Mouse (Mus musculus) midbrain, embryonic 10.5 days (tissue): ENCODE data around the gene Ptgs1. TPM values are rescaled to one million over a fixed set of nuclear protein-coding genes. Genes with fewer than 3 reads are reported as not detected.
A peak's percentile ranks its signal among the peaks of the same experiment; 100 is the strongest.

Experiments used
- DNase-seq: peaks from one replicate; pipeline ENCODE4 v3.0.0-alpha.2; 2017; ENCODE audit warnings: low spot score
- H3K27ac ChIP-seq: fragments of 300-500 bp; sonication (generic); replicated peaks from 2 replicates; pipeline ENCODE4 v1.5.1; 2016; ENCODE audit warnings: mild to moderate bottlenecking
- H3K27me3 ChIP-seq: fragments of 300-500 bp; sonication (generic); 2 replicates; pipeline ENCODE4 v1.6.1; 2016; ENCODE audit warnings: low read depth, mild to moderate bottlenecking; ENCODE audit not compliant: poor library complexity, severe bottlenecking
- H3K36me3 ChIP-seq: fragments of 300-500 bp; sonication (generic); 2 replicates; pipeline ENCODE4 v1.6.1; 2016; ENCODE audit warnings: mild to moderate bottlenecking, moderate library complexity
- H3K4me1 ChIP-seq: fragments of 300-500 bp; sonication (generic); 2 replicates; pipeline ENCODE4 v1.6.1; 2016
- H3K4me3 ChIP-seq: fragments of 300-500 bp; sonication (generic); 2 replicates; pipeline ENCODE4 v1.5.1; 2016; ENCODE audit warnings: mild to moderate bottlenecking, moderate library complexity
- H3K9me3 ChIP-seq: fragments of 300-500 bp; sonication (generic); replicated peaks from 2 replicates; pipeline ENCODE4 v1.6.1; 2016; ENCODE audit warnings: mild to moderate bottlenecking
- WGBS: fragments of 180-500 bp; shearing (Covaris S2); methylation state at CpG from one replicate; pipeline ENCODE4 v1.1.7; 2016; 5-methylcytosine and 5-hydroxymethylcytosine counted together
- polyA plus RNA-seq: library from polyadenylated mRNA; unstranded; fragments of >200 nt; fragmentation: Nextera tagmentation; extraction: Ambion mirVana; gene quantifications from 2 replicates; pipeline ENCODE4 v1.2.1, GENCODE M21; 2016

Gene Ptgs1
- polyA plus RNA-seq, 1 experiment from 2014 or later = 4.7 TPM

DNA sequence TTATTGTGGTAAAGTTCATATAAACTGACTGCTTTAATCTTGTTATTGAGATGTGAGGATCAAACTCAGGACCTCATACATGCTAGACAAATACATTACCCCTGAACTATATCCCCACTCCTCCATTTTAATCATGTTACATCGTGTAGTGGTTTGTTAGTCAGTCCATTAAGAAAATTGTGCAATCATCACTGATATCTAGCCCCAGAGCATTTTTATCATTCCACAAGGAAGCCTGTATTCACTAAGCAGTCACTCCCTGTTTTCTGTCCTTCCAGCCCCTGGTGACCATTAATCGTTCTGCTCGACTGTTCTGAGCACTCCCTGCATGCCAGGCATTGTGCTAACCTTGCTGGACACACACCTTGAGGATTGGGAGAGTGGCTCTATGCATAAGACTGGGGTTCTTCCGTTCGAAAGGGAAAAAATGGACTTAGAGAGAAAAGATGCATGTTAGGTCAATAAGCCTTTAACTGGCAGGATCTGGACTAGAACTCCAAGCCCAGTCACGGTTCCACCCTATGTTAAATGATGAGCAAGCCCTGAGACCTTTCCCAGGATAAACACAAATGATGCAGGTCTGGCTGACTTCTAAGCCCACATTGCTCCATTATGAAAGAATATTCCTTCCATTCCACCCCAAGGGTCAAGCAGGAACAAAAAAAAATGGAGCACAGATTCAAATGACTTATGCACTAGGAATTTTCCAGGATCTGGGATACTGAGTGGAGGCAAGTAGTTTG lies 29.7 kb downstream of the Ptgs1 start:
- no peak overlapping the region for H3K27ac ChIP-seq
- H3K9me3 ChIP-seq = no peaks in the 10 kb centered on the region
- no peaks in the 10 kb centered on the region for H3K4me1 ChIP-seq
- H3K4me3 ChIP-seq = no peak overlapping the region
- WGBS = 81% methylated on average over 6 of the region's 6 CpGs
- no peaks in the 10 kb centered on the region for H3K27me3 ChIP-seq
- no peaks in the 10 kb centered on the region for H3K36me3 ChIP-seq
- no peak for DNase-seq

DNA sequence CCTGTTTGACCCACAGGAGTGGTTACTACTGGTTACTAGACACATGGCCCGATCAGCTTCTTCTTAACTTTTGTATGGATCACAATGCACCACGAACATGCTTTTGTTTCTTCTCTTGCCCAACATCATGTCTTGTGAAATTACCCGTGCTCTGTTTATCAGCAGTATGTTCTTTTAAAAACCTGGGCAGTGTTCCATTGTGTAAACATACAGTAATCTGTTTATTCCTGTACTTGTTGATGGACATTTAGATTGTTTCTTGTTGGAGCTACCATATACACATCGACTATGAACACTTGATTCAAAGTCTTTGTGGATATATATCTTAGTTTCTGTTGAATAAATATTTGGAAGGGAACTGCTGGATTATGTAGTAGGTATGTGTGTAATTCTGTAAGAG lies 31.8 kb downstream of the Ptgs1 start:
- no peak for DNase-seq
- H3K4me1 ChIP-seq = no peaks in the 10 kb centered on the region
- WGBS = 88% methylated on average over 4 of the region's 4 CpGs
- H3K27me3 ChIP-seq = no peaks in the 10 kb centered on the region
- H3K4me3 ChIP-seq = no peak overlapping the region
- no peaks in the 10 kb centered on the region for H3K36me3 ChIP-seq
- no peak overlapping the region for H3K27ac ChIP-seq
- no peaks in the 10 kb centered on the region for H3K9me3 ChIP-seq

DNA sequence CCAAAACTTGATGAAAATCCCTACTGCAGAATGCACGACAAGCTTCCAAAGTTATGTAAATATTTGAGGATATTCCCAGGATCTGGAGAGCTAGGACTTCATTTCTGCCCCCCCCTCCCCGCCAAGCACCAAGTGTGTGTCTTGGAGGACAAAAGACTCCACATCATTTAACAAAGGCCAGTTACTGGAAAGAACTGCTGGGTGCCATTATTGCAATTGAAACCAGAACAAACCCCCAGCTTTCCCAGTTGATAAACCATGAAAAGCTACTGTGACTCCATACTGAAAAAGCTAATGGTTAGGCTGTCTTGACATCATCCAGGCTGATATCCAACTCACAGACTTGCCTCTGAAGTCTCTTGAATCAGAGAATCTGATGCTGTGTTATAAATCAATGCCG lies 39.2 kb downstream of the Ptgs1 start:
- H3K27ac ChIP-seq = no peak overlapping the region
- H3K9me3 ChIP-seq = no peaks in the 10 kb centered on the region
- no peaks in the 10 kb centered on the region for H3K36me3 ChIP-seq
- H3K4me3 ChIP-seq = no peak overlapping the region
- no peaks in the 10 kb centered on the region for H3K27me3 ChIP-seq
- peaks cover 5% of the 10 kb centered on the region; the same call in 1 of the 2 replicates for H3K4me1 ChIP-seq
- DNase-seq = no peak
- 75% methylated on average over 3 of the region's 3 CpGs for WGBS

DNA sequence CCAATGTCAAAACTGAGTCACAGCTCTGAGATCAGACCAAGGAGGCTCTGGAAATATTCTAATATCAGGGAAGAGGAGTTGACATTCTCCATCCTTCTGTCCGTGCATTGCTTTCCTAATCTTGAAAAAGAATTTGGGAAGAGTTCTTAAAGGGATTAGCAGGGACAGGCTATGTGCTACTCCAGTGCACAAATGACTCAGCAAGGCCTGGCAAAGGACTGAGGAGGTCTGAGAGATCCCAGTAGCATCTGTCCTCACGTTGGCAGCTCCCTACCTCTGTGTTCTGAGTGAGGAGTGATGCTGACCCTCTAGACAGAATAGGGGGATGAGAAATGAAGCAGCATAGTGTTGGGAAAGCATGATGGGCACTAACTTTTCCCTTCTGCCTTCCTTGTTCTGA lies 40.0 kb downstream of the Ptgs1 start:
- peaks cover 5% of the 10 kb centered on the region; the same call in 1 of the 2 replicates for H3K4me1 ChIP-seq
- 54% methylated on average over 2 of the region's 2 CpGs for WGBS
- H3K27me3 ChIP-seq = no peaks in the 10 kb centered on the region
- no peak for DNase-seq
- H3K36me3 ChIP-seq = no peaks in the 10 kb centered on the region
- no peak overlapping the region for H3K4me3 ChIP-seq
- no peak overlapping the region for H3K27ac ChIP-seq
- H3K9me3 ChIP-seq = no peaks in the 10 kb centered on the region

DNA sequence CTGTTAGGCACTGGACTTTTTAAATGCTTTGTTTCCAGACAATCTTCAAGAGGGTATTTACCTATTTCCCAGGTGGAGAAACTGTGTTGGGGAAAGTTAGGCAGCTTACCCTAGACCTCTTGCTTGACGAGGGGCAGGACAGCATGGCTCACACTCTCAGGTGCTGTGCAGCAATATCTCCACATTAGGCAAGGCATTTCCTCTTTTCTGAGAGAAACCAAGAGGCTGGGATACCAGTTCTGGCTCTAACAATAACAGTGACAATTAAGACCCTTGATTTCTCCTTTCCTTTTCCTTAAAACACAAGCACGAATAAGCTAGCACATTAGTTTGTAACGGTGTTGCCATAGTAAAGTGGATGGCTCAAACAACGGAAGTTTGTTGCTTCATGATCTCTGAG lies 40.9 kb downstream of the Ptgs1 start:
- Histone ChIP-seq H3K36me3 (no peaks in the 10 kb centered on the region), H3K4me1 (peaks cover 5% of the 10 kb centered on the region; the same call in 1 of the 2 replicates), H3K27ac (no peak overlapping the region), H3K9me3 (no peaks in the 10 kb centered on the region), H3K4me3 (no peak overlapping the region), H3K27me3 (no peaks in the 10 kb centered on the region)
- no peak for DNase-seq
- WGBS = 90% methylated on average over 4 of the region's 4 CpGs

DNA sequence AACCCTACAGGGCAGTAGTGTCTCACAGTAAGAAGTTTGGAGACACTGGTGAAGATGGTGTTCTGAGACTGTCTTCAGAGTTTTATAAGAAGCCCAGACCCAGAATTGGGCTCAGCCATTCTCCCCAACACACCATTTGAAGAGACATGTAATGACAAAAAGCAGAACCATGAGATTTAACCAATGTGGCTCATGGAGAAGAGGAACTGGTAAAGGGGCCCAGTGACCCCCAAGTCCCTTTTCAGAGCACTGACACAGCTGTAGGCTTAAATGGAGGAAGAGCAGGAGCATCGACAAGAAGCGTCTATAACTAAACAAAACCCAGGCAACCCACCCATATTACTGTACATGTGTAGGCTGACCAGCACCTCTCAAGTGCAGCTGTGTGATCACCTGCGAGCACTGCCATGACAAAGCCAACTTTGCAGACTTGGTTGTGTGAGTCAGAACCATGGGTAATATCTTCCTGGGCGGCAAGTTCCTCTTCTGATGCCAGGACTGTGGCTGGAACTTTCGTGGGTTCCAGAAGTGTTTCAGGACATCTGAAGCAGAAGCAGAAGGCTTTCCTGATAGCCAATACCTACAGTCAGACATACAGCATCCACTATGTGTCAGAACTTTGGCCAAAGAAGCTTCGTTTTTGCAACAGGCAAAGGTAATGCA lies 42.2 kb downstream of the Ptgs1 start:
- WGBS = 90% methylated on average over 6 of the region's 6 CpGs
- H3K4me3 ChIP-seq = no peak overlapping the region
- no peak for DNase-seq
- no peaks in the 10 kb centered on the region for H3K36me3 ChIP-seq
- H3K27me3 ChIP-seq = no peaks in the 10 kb centered on the region
- peaks cover 5% of the 10 kb centered on the region; the same call in 1 of the 2 replicates for H3K4me1 ChIP-seq
- H3K9me3 ChIP-seq = no peaks in the 10 kb centered on the region
- H3K27ac ChIP-seq = no peak overlapping the region

DNA sequence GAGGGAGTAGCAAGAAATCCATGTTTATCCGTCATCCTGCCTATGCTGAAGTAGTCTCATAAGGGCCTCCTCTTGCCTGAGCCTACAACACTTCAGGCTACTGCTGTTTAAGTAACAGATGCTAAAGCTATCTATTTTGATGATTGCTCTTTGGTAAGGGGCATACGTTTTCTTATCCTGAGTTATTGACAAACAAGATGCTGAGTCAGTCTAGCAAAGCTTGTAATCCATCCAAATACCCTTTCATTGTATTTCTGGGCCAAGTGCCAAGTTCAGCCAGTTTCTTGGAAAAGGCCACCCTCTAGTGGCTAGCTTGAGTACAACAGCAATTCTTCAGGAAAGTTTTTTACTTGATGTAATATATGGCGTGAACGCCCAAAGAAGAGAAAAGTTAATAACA lies 46.2 kb downstream of the Ptgs1 start:
- Histone ChIP-seq H3K36me3 (no peaks in the 10 kb centered on the region), H3K4me1 (no peaks in the 10 kb centered on the region), H3K4me3 (no peak overlapping the region), H3K9me3 (no peaks in the 10 kb centered on the region), H3K27me3 (no peaks in the 10 kb centered on the region), H3K27ac (no peak overlapping the region)
- 47% methylated on average over 4 of the region's 4 CpGs for WGBS
- peak; percentile 17 for DNase-seq

DNA sequence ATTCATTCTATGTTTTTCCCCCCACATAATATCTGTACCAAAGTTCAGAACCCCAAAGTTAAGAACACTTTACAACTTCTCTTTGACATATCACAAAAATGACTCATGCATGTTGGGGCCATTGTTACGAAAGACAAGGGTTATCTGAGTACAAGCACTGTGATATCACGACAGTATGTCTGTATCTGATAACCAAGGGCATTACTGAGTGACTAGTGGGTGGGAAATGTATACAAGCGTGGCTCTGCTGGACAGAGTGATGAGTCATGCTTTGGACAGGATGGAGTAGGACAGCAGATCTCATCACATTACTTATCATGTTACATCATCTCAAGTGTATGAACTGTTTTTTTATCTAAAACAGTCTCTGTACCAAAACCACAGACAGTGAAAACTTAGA lies 48.5 kb downstream of the Ptgs1 start:
- Histone ChIP-seq H3K36me3 (no peaks in the 10 kb centered on the region), H3K27me3 (no peaks in the 10 kb centered on the region), H3K9me3 (no peaks in the 10 kb centered on the region), H3K4me3 (no peak overlapping the region), H3K4me1 (no peaks in the 10 kb centered on the region), H3K27ac (no peak overlapping the region)
- 72% methylated on average over 3 of the region's 3 CpGs for WGBS
- no peak for DNase-seq

DNA sequence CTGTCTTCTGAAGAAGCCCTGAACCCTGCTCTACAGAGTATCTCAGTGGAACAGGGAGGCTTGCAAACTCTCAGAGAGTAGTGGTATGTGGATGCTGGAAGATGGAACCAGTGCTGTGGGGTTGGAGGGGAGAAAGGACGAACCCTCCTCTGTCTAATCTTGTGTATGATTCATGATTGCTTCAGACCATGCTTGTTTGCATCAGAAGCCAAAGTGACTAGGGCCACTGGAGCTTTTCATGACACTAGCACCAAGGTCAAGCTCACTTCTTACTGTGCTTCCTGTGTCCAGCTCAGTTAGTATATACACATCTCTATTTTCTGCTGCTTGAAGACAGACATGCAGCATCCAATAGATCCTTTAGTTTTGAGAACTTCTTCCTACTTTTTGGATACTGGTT lies 50.9 kb downstream of the Ptgs1 start:
- Histone ChIP-seq H3K27me3 (no peaks in the 10 kb centered on the region), H3K9me3 (no peaks in the 10 kb centered on the region), H3K36me3 (no peaks in the 10 kb centered on the region), H3K4me3 (no peak overlapping the region), H3K4me1 (no peaks in the 10 kb centered on the region), H3K27ac (no peak overlapping the region)
- WGBS = 87% methylated on average over 1 of the region's 1 CpGs
- DNase-seq = no peak

DNA sequence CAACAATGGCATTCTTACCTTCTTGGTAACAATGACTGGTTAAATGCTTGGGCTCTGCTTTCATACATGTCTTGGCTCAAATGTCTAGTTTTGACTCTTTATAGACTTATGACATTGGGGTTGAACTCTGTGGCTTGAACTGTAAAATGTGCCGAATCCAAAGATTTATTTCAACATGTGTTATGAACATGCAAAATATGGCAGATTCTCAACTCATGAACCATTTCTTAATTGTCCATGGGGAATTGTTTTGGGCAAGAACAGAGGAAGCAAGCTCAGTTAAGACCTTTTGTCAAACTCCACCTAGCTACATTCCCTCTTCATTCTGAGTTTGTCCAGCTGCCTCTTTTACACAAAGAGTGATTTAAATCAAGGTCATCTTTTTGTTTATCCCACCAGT lies 52.1 kb downstream of the Ptgs1 start:
- H3K27ac ChIP-seq = no peak overlapping the region
- DNase-seq = no peak
- H3K4me1 ChIP-seq = no peaks in the 10 kb centered on the region
- no peaks in the 10 kb centered on the region for H3K36me3 ChIP-seq
- no peaks in the 10 kb centered on the region for H3K27me3 ChIP-seq
- WGBS = 88% methylated on average over 1 of the region's 1 CpGs
- no peak overlapping the region for H3K4me3 ChIP-seq
- H3K9me3 ChIP-seq = no peaks in the 10 kb centered on the region

Other genes starting within 250 kb of the Ptgs1 start
- gene Ndufa8, start 181.0 kb upstream of the Ptgs1 start, polyA plus RNA-seq = 193 and 202 TPM in 2 replicates
- 0.20 and 0.35 TPM in 2 replicates for gene Morn5, start 181.0 kb upstream of the Ptgs1 start, polyA plus RNA-seq
- 1.2 and 1.6 TPM in 2 replicates for gene Lhx6, start 125.0 kb upstream of the Ptgs1 start, polyA plus RNA-seq
- 25.6 and 30.1 TPM in 2 replicates for gene Mrrf, start 94.0 kb upstream of the Ptgs1 start, polyA plus RNA-seq
- 80.8 and 95.4 TPM in 2 replicates for gene Rbm18, start 93.7 kb upstream of the Ptgs1 start, polyA plus RNA-seq
- gene Olfr338, start 143.1 kb downstream of the Ptgs1 start, polyA plus RNA-seq = not detected in 2 replicates
- gene Olfr339, start 188.5 kb downstream of the Ptgs1 start, polyA plus RNA-seq = not detected in 2 replicates
- not detected in 2 replicates for gene Olfr340, start 222.2 kb downstream of the Ptgs1 start, polyA plus RNA-seq